Mouse (Mus musculus) lung, embryonic 16.5 days (tissue): ENCODE measurements around the gene Gjb4. TPM values are rescaled to one million over a fixed set of nuclear protein-coding genes. Genes with fewer than 3 reads are reported as not detected.
A peak's percentile ranks its signal among the peaks of the same experiment; 100 is the strongest.

Source experiments
- ATAC-seq: fragments of 200-750 bp; cut with Nextera tagmentation; 2 replicates; pipeline ENCODE4 v1.8.0; 2017; ENCODE audit warnings: low read depth, mild to moderate bottlenecking, moderate library complexity
- H3K27ac ChIP-seq: fragments of 300-500 bp; sonication (generic); 2 replicates; pipeline ENCODE4 v1.5.1; 2014; ENCODE audit warnings: mild to moderate bottlenecking, control low read depth, low read length
- H3K27me3 ChIP-seq: fragments of 300-500 bp; sonication (generic); 2 replicates; pipeline ENCODE4 v1.6.1; 2014; ENCODE audit warnings: low read depth, low read length, mixed read lengths; ENCODE audit not compliant: control insufficient read depth, insufficient read depth
- H3K36me3 ChIP-seq: fragments of 300-500 bp; sonication (generic); 2 replicates; pipeline ENCODE4 v1.6.1; 2014; ENCODE audit warnings: low read length; ENCODE audit not compliant: control insufficient read depth, insufficient read depth
- H3K4me1 ChIP-seq: fragments of 300-500 bp; sonication (generic); replicated peaks from 2 replicates; pipeline ENCODE4 v1.6.1; 2014; ENCODE audit warnings: low read length, mixed read lengths; ENCODE audit not compliant: control insufficient read depth, insufficient read depth
- H3K4me2 ChIP-seq: fragments of 300-500 bp; sonication (generic); 2 replicates; pipeline ENCODE4 v1.6.1; 2014; ENCODE audit warnings: low read depth, low read length, control low read depth
- H3K4me3 ChIP-seq: fragments of 300-500 bp; sonication (generic); 2 replicates; pipeline ENCODE4 v1.5.1; 2014; ENCODE audit warnings: mild to moderate bottlenecking, low read length, control low read depth
- H3K9ac ChIP-seq: fragments of 300-500 bp; sonication (generic); 2 replicates; pipeline ENCODE4 v1.6.1; 2014; ENCODE audit warnings: low read length, control low read depth
- H3K9me3 ChIP-seq: fragments of 300-500 bp; sonication (generic); 2 replicates; pipeline ENCODE4 v1.6.1; 2016; ENCODE audit warnings: low read length; ENCODE audit not compliant: control insufficient read depth
- WGBS: fragments of 180-500 bp; shearing (Covaris S2); extraction: QIAGEN DNeasy Blood & Tissue Kit; methylation state at CpG from one replicate; pipeline ENCODE4 v1.1.7; 2014; 5-methylcytosine and 5-hydroxymethylcytosine counted together
- polyA plus RNA-seq: library from polyadenylated mRNA; unstranded; fragments of >200 nt; fragmentation: Nextera tagmentation; extraction: Ambion mirVana; gene quantifications from 2 replicates; pipeline ENCODE4 v1.2.1, GENCODE M21; 2015

Gene Gjb4
- polyA plus RNA-seq, 1 experiment from 2014 or later = 0.20 TPM

DNA sequence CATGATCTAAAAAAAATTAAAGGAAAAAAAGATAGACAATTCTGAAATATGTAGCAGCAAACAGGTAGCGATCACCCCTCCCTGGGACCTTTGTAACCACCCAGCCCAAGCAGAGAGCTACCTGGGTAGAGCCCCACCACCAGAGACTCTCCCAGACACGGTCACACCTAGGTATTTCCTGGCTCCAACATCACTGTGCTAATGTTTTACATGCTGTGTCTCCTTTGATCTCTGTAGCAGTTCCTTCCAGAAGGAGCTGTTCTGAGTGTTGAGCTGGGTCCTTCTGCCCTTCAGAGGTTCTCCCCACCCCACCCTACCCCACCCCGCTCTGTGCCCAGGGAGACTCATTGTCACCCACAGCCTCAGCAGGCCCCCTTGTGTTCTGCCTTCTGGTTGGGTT, 30.2 kb downstream of the Gjb4 start:
- Histone ChIP-seq H3K4me2 (no peak overlapping the region), H3K4me3 (no peak overlapping the region), H3K27ac (no peak overlapping the region), H3K27me3 (peaks cover 8% of the 10 kb centered on the region; the same call in 1 of the 2 replicates), H3K36me3 (no peaks in the 10 kb centered on the region), H3K9me3 (no peaks in the 10 kb centered on the region), H3K9ac (no peak overlapping the region), H3K4me1 (no peaks in the 10 kb centered on the region)
- ATAC-seq = no peak
- 64% methylated on average over 3 of the region's 3 CpGs for WGBS

DNA sequence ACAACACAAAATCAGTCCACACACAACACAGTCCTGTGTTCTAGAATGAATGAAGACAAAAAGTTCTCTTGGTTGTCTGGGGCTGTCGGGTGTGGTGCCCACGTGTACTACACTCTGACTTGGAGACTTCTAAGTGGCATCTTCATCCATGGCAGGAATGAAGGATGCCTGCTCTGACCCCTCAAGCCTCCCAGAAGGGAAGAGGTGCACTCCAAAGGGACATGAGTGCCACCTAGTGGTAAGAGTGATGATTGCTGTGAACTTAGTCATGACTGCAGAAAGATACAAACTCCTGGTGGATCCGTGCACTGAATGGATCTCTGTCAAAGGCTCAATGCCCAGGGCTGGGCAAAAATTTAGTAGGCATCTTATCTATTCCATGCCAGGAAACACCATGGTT, 34.3 kb downstream of the Gjb4 start:
- no peak overlapping the region for H3K4me3 ChIP-seq
- H3K4me2 ChIP-seq = no peak overlapping the region
- peak; percentile 47; the same call in 1 of the 2 replicates for ATAC-seq
- no peak overlapping the region for H3K27ac ChIP-seq
- WGBS = 3% methylated on average over 3 of the region's 3 CpGs
- no peak overlapping the region for H3K9ac ChIP-seq
- no peaks in the 10 kb centered on the region for H3K4me1 ChIP-seq
- H3K27me3 ChIP-seq = no peaks in the 10 kb centered on the region
- no peaks in the 10 kb centered on the region for H3K9me3 ChIP-seq
- no peaks in the 10 kb centered on the region for H3K36me3 ChIP-seq

DNA sequence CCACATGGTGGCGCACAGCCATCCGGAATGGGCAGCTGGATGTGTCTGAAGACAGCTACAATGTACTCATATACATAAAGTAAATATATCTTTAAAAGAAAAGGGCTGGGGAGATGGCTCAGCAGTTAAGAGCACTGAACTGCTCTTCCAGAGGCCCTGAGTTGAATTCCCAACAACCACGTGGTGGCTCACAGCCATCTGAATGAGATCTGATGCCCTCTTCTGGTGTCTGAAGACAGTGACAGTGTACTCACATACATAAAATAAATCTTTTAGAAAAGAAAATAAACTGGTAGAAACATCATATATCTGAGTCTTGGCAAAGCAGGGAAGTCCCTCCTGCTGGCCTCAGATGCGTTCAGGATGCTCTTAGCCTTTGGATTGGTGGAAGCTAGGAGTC, 36.7 kb downstream of the Gjb4 start:
- Histone ChIP-seq H3K27ac (no peak overlapping the region), H3K4me2 (no peak overlapping the region), H3K36me3 (no peaks in the 10 kb centered on the region), H3K4me3 (no peak overlapping the region), H3K9ac (no peak overlapping the region), H3K4me1 (0 out of 2 replicates have a peak, but pooled peaks cover 5% of the 10 kb centered on the region), H3K9me3 (no peaks in the 10 kb centered on the region), H3K27me3 (peaks cover 11% of the 10 kb centered on the region)
- no peak for ATAC-seq
- WGBS = 53% methylated on average over 4 of the region's 4 CpGs

DNA sequence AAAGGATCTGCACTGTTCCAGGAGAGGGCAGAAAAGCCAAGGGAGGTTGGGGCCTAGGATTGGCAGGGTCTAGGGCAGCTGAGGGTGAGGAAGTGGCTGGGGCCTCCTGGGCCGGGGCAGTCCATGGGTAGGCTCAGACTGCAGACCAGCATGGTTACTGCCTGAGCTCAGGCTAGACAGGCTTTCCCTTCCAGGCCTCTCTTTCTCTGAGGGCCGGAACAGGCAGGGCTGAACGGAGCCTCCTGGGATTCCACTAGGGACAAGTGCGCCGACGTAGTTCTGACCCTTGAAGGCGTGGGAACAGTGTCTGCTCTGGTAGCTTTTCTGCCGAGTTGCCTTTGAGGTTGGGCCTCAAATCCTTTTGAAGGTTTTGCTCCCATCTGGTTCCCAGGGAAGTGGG, 38.1 kb downstream of the Gjb4 start:
- no peak for ATAC-seq
- Histone ChIP-seq H3K4me3 (no peak overlapping the region), H3K27ac (no peak overlapping the region), H3K9ac (no peak overlapping the region), H3K36me3 (no peaks in the 10 kb centered on the region), H3K9me3 (no peaks in the 10 kb centered on the region), H3K4me2 (no peak overlapping the region), H3K4me1 (0 out of 2 replicates have a peak, but pooled peaks cover 5% of the 10 kb centered on the region), H3K27me3 (peaks cover 11% of the 10 kb centered on the region)
- WGBS = 74% methylated on average over 8 of the region's 8 CpGs

DNA sequence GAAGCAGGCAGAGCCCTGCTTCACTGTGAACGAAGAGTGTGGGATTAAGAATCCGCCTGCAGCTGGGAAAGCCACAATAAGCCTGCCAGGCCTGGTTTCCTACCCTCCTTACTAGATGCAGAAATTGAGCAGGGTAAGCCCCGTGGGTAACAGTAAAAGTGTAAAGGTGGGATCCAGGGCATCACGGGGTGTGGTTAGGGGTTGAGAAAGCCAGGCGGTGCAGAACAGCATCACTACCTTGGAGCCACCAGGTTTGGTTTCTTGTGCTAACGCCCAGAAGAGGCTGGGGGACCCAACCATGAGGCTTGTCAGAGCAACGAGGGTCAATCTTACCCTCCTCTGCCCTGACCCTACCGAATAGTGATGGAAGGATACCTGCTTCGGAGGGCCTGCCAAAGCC, 39.3 kb downstream of the Gjb4 start:
- Histone ChIP-seq H3K27ac (no peak overlapping the region), H3K4me2 (no peak overlapping the region), H3K27me3 (peaks cover 11% of the 10 kb centered on the region), H3K9ac (no peak overlapping the region; the same call in 1 of the 2 replicates), H3K4me3 (peak overlapping the region; percentile 62), H3K4me1 (0 out of 2 replicates have a peak, but pooled peaks cover 5% of the 10 kb centered on the region), H3K36me3 (no peaks in the 10 kb centered on the region), H3K9me3 (no peaks in the 10 kb centered on the region)
- ATAC-seq = no peak
- WGBS = 43% methylated on average over 9 of the region's 9 CpGs

DNA sequence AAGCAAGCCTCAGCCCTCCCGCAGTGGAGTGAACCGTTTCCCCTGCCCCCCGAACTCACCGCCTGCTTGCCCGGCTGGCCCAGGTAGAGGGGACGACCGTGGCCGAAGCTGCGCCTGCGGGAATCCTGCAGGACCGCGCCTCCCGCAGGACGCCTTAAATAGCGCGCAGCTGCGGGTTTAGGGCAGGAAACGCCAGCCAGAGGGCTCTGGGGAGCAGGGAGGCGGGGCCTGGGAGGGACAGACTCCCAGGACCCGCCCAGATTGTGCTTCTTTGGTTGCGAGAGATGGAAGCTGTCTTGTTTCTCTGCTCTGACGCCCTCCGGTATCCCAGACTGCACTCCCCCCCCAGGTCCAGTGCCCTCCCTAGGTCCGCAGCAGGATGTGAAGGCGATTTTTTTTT, 40.0 kb downstream of the Gjb4 start, which contains the start of gene Gja4:
Gene Gja4 (minus strand): TSS at position 179 of the 400 bp plus-strand sequence.
- 0 out of 2 replicates have a peak within 1 kb of the TSS, but pooled peaks have one; percentile 8 for H3K27ac ChIP-seq
- peaks cover 11% of the 10 kb centered on the region for H3K27me3 ChIP-seq
- peak; percentile 92 for ATAC-seq
- no peaks in the 10 kb centered on the region for H3K36me3 ChIP-seq
- H3K9ac ChIP-seq = peak within 1 kb of the TSS; percentile 68
- WGBS = under 1% methylated on average over 25 of the region's 25 CpGs
- no peaks in the 10 kb centered on the region for H3K9me3 ChIP-seq
- H3K4me1 ChIP-seq = 0 out of 2 replicates have a peak, but pooled peaks cover 5% of the 10 kb centered on the region
- peak within 1 kb of the TSS; percentile 62 for H3K4me3 ChIP-seq
- peak within 1 kb of the TSS; percentile 90 for H3K4me2 ChIP-seq

DNA sequence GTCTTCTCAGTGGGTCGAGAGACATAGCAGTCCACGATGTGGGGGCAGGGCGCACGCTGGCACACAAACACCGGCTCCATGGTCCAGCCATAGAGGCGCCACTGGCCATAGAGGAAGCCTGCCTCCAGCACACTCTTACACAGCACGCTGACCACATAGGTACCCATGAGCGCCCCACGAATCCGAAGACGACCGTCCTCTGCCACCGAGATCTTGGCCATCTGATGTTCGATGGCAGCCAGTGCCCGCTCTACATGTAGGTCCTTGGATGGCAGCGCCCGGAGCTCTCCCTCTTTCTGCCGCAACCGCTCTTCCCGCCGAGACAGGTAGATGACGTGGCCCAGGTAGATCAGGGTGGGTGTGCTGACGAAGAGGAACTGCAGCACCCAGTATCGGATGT, 41.5 kb downstream of the Gjb4 start:
- Histone ChIP-seq H3K9ac (no peak overlapping the region), H3K36me3 (no peaks in the 10 kb centered on the region), H3K9me3 (no peaks in the 10 kb centered on the region), H3K27me3 (peaks cover 11% of the 10 kb centered on the region), H3K4me3 (peak overlapping the region; percentile 62), H3K27ac (no peak overlapping the region), H3K4me1 (0 out of 2 replicates have a peak, but pooled peaks cover 5% of the 10 kb centered on the region), H3K4me2 (peak overlapping the region; percentile 90)
- no peak for ATAC-seq
- 52% methylated on average over 24 of the region's 24 CpGs for WGBS

DNA sequence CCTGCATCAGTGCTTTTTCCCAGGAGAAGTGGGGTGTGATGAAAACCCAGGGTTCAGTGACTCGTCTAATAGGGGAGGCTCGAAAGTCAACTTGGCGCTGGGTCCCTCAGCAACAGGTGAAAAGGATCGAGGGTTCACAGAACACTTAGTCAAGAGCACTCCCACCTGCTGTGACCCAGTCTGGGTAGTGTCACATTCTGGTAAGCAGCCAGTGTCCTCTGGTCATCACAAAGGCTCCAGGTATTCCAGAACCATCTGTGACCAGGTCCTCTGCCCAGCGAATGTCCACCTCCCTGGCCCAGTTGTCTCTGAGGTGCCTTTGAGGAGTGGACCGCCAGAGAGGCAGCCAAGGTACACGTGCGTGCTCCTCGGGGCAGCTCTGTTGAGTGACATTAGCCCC, 42.3 kb downstream of the Gjb4 start:
- no peaks in the 10 kb centered on the region for H3K9me3 ChIP-seq
- H3K9ac ChIP-seq = peak overlapping the region; percentile 14; the same call in 1 of the 2 replicates
- H3K4me2 ChIP-seq = no peak overlapping the region
- 0 out of 2 replicates have a peak, but pooled peaks cover 5% of the 10 kb centered on the region for H3K4me1 ChIP-seq
- H3K4me3 ChIP-seq = 0 out of 2 replicates have a peak overlapping the region, but pooled peaks have one; percentile 2
- no peaks in the 10 kb centered on the region for H3K36me3 ChIP-seq
- 48% methylated on average over 9 of the region's 9 CpGs for WGBS
- H3K27me3 ChIP-seq = peaks cover 11% of the 10 kb centered on the region
- no peak overlapping the region for H3K27ac ChIP-seq
- no peak for ATAC-seq

DNA sequence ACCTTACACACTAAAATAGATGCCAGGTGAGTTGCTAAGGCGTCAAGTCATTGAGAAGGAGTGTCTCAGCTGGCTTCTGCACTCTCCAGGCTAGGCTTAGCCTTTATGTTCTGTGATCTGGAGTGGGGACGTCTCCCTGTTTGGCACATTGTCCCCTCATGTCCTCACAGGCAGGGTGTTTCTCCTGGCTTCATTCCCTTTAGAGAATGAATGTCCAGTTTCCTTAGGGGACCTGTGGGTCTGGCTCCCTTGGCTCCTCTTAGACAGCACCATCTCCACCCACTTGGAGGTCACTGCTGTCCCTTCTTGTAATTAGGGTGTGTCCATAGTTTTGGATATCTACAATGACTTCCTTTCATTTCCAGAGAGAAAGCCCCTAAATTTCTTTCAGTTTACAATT, 47.0 kb downstream of the Gjb4 start:
- no peaks in the 10 kb centered on the region for H3K4me1 ChIP-seq
- H3K9me3 ChIP-seq = no peaks in the 10 kb centered on the region
- no peak for ATAC-seq
- no peak overlapping the region for H3K27ac ChIP-seq
- 48% methylated on average over 2 of the region's 2 CpGs for WGBS
- H3K4me2 ChIP-seq = no peak overlapping the region
- H3K36me3 ChIP-seq = no peaks in the 10 kb centered on the region
- no peak overlapping the region for H3K9ac ChIP-seq
- H3K4me3 ChIP-seq = no peak overlapping the region
- H3K27me3 ChIP-seq = no peaks in the 10 kb centered on the region; the same call in 1 of the 2 replicates
